Mouse (Mus musculus): Measurements from ENCODE around the gene Mrpl49. TPM values are rescaled to one million over a fixed set of nuclear protein-coding genes. Genes with fewer than 3 reads are reported as not detected.
A peak's percentile ranks its signal among the peaks of the same experiment; 100 is the strongest.

Gene Mrpl49
- polyA plus RNA-seq, 1 experiment from 2014 or later: 60.1 TPM

DNA sequence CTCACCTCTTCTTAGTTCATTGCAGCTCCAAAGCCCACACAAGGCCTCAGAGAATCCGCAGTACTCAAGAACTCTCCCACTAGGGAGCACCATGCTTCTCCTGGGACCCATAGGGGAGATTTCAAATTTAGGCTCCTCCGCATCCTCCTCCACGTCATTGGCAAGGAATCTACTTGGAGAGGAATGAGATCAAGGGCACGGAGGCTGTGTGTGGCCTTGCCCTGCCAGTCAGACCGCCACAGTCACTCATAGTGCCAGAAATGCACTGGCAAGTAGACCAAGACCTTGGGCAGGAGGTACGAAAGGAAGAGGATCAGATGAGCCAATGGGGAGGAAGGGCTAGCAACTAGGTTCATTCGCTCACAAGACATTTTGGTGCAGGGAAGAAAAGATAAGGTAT, 33.7 kb downstream of the Mrpl49 start:
- no peak for ATAC-seq (ENCODE audit: low FRiP score)
- no peak overlapping the region for H3K9ac ChIP-seq (replicated peaks)
- H3K4me2 ChIP-seq: no peak overlapping the region
- H3K9me3 ChIP-seq (replicated peaks): no peaks in the 10 kb centered on the region
- H3K27me3 ChIP-seq (replicated peaks): no peaks in the 10 kb centered on the region
- H3K4me3 ChIP-seq (replicated peaks): no peak overlapping the region
- H3K4me1 ChIP-seq: no peaks in the 10 kb centered on the region
- no peak overlapping the region for H3K27ac ChIP-seq (replicated peaks)
- H3K36me3 ChIP-seq: no peaks in the 10 kb centered on the region
- 90% methylated on average over 7 of the region's 7 CpGs for WGBS

DNA sequence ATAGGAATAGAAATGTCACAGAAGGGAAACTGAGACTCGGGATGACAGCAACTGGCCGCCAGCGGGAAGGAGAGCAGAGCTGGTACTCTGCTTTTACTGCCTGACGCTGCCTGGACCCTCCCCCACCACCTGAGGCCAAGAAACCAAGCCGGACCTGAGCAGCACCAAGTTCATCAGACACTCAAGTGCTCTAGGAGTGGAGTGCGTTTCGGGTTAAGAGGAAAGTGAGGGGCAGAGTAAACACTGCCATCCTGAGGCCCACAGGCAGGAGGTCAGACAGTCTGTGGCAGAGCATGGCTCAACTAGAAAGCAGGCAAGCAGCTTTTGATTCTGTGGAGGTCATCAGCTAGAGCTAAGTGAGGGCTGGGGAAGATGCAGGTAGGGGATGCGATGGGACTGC, 34.5 kb downstream of the Mrpl49 start:
- 0 out of 2 replicates have a peak, but pooled peaks cover 3% of the 10 kb centered on the region for H3K4me1 ChIP-seq
- no peaks in the 10 kb centered on the region for H3K27me3 ChIP-seq (replicated peaks)
- H3K27ac ChIP-seq (replicated peaks): no peak overlapping the region
- no peaks in the 10 kb centered on the region for H3K9me3 ChIP-seq (replicated peaks)
- H3K9ac ChIP-seq (replicated peaks): no peak overlapping the region
- no peak overlapping the region for H3K4me3 ChIP-seq (replicated peaks)
- WGBS: 63% methylated on average over 8 of the region's 8 CpGs
- no peaks in the 10 kb centered on the region for H3K36me3 ChIP-seq
- ATAC-seq (ENCODE audit: low FRiP score): no peak
- no peak overlapping the region for H3K4me2 ChIP-seq

DNA sequence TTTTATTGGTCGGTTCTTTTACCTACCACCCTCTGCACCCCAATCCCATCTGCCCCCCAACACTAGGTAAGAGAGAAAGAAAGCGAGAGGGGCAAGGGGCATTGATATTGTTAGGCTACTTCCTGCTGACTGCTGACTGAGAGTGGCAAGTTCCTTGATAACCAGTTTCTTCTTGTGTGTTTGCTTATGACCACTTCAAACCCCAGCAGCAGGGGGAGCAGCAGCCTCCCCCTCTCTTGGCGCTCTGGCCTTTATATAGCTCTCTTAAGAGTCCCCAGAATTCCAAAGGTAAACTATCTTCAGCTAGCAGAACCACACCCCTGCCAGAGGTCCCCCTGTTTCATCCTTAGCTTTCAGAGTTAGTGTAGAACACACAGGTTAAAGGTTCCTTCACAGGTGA, 37.3 kb downstream of the Mrpl49 start:
- 63% methylated on average over 3 of the region's 3 CpGs for WGBS

DNA sequence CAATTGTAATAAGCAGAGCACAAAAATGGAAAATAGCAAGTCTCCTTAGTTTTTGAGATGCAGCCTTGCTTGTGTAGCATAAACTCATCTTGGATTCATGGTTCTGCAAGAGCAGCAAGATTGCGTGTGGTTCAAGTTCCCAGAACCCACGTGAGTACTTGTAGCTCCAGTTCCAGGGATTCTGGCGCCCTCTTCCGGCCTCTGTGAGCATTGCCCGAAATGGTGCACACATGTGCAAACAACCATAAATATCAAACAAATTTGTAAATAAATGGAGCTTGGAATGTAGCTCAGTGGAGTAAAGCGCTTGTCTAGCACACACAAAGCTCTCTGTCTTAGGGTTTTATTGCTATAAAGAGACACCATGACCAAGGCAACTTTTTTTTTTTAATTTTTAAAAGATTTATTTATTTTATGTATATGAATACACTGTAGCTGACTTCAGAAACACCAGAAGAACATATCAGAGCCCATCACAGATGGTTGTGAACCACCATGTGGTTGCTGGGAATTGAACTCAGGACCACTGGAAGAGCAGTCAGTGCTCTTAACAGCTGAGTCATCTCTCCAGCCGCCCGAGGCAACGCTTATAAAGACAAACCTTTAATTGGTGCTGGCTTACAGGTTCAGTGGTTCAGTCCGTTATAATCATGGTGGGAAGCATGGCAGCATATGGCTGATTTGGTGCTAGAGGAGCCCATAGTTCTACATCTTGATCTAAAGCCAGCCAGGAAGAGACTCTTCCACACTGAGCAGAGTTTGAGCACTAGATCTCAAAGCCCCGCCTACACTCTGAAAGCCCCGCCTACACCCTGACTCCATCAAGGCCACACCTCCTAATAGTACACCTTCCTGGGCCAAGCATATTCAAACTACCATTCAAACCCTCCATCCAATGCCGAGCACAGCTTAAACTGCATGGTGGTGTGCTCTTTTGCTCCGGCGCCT, 39.2 kb downstream of the Mrpl49 start:
- no peak overlapping the region for H3K27ac ChIP-seq (replicated peaks)
- H3K36me3 ChIP-seq: no peaks in the 10 kb centered on the region
- no peak overlapping the region for H3K4me3 ChIP-seq (replicated peaks)
- H3K4me1 ChIP-seq: peaks cover 21% of the 10 kb centered on the region
- H3K27me3 ChIP-seq (replicated peaks): peaks cover 29% of the 10 kb centered on the region
- WGBS: 29% methylated on average over 15 of the region's 15 CpGs
- no peak overlapping the region for H3K4me2 ChIP-seq
- no peak overlapping the region for H3K9ac ChIP-seq (replicated peaks)
- ATAC-seq (ENCODE audit: low FRiP score): no peak
- no peaks in the 10 kb centered on the region for H3K9me3 ChIP-seq (replicated peaks)

More for the DNA sequence above, 37.3 kb downstream of the Mrpl49 start:
- no peak overlapping the region for H3K27ac ChIP-seq (replicated peaks)
- H3K36me3 ChIP-seq: no peaks in the 10 kb centered on the region
- H3K4me1 ChIP-seq: peaks cover 15% of the 10 kb centered on the region
- H3K9me3 ChIP-seq (replicated peaks): no peaks in the 10 kb centered on the region
- H3K4me2 ChIP-seq: no peak overlapping the region
- no peak overlapping the region for H3K4me3 ChIP-seq (replicated peaks)
- H3K27me3 ChIP-seq (replicated peaks): peaks cover 18% of the 10 kb centered on the region
- no peak overlapping the region for H3K9ac ChIP-seq (replicated peaks)
- no peak for ATAC-seq (ENCODE audit: low FRiP score)

DNA sequence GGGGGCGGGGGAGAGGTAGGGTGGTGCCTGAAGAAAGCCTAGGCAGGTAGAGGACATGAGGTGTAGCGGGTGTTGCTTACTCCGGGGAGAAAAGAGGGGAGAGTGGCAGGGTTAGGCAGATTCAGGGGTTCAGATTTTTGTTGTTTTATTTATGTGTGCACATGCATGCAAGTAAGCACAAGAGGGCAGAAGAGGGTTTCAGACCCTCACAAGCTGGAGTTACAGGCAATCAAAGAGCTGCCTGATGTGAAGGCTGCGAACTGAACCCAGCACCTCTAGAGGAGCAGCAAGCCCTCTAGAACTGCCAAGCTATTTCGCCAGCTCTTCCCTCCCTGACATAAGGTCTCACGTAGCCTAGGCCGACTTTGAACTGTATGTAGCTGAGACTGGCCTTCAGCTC, 41.1 kb downstream of the Mrpl49 start:
- no peak overlapping the region for H3K4me3 ChIP-seq (replicated peaks)
- ATAC-seq (ENCODE audit: low FRiP score): no peak
- peaks cover 21% of the 10 kb centered on the region for H3K4me1 ChIP-seq
- H3K27ac ChIP-seq (replicated peaks): no peak overlapping the region
- H3K4me2 ChIP-seq: peak overlapping the region; percentile 84
- H3K9me3 ChIP-seq (replicated peaks): no peaks in the 10 kb centered on the region
- no peaks in the 10 kb centered on the region for H3K36me3 ChIP-seq
- H3K9ac ChIP-seq (replicated peaks): no peak overlapping the region
- peaks cover 29% of the 10 kb centered on the region for H3K27me3 ChIP-seq (replicated peaks)
- 44% methylated on average over 7 of the region's 7 CpGs for WGBS

DNA sequence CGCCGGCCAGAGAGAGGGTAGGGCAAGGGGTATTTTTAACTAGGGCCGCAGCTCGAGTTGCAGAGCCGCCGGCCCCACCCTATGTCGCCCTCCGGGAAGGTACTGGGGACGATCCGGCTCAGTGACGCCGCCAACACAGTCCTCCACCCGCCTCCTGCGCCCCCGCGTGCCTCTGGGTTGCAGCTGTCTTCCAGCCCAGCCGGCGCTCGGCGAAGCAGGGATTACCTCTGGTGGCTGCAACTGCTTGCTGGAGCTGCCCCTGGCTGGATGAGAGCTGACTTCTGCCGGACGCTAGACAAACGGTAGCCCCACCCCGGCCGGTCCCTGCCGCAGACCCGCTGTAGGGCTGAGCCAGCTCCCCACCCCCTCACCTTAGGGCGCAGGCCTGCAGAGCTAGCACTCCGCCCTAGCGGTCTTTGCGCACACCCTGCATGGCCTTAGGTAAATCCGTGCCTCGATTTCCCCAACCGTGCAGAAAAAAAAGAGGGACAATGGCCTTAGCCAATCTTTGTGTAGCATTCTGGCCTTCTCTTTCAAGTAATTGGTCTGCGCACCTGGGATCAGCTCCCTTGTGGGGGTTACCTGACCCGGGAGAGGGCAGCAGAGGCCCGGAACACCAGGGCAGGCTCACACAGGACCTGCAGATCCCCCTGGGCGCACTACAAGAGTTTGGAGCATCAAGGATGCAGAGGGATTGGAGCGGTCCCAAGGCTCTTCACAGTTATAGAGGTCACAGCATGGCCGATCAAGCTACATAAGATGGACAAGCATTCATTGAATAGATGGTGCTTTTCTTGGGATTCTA, 41.9 kb downstream of the Mrpl49 start, which contains the start of gene Capn1:
Gene Capn1, minus strand, starts transcription at position 387 of the 805 bp plus-strand sequence.
- WGBS: 2% methylated on average over 40 of the region's 40 CpGs
- peak within 1 kb of the TSS; percentile 84 for H3K4me2 ChIP-seq
- H3K27ac ChIP-seq (replicated peaks): peak within 1 kb of the TSS; percentile 18; the same call in 1 of the 2 replicates
- peak within 1 kb of the TSS; percentile 60 for H3K9ac ChIP-seq (replicated peaks)
- ATAC-seq (ENCODE audit: low FRiP score): peak; percentile 82; the same call in 1 of the 2 replicates
- peak within 1 kb of the TSS; percentile 49 for H3K4me3 ChIP-seq (replicated peaks)
- no peaks in the 10 kb centered on the region for H3K36me3 ChIP-seq
- no peaks in the 10 kb centered on the region for H3K9me3 ChIP-seq (replicated peaks)
- H3K27me3 ChIP-seq (replicated peaks): peaks cover 29% of the 10 kb centered on the region
- H3K4me1 ChIP-seq: peaks cover 21% of the 10 kb centered on the region

DNA sequence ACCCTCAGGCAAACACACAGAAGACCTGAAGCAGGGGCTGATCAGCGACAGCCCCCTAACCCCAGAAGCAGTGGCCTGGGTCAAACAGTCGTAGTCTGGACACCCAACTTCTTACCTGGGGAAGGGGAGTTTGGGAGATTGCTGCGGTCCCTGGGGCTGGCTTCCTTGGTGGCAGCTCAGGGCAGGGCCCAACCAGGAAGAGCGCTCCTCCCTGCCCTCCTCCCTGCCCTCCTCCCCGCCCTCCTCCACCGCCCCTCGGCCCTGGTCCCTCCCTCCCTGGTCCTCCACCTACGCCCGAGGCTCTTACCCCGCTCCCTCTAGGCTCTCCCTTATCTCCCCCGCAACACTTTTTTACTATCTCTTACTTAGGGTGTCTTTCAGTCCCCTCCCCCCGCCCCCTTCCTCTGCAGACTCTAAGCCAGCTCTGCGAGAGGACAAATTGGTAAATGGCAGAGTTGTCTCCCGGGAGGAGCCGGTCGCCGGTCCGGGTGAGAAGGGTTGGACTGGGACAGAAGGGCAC, 42.5 kb downstream of the Mrpl49 start:
- Histone ChIP-seq H3K9ac (replicated peaks) (peak overlapping the region; percentile 60), H3K36me3 (no peaks in the 10 kb centered on the region), H3K9me3 (replicated peaks) (no peaks in the 10 kb centered on the region), H3K4me2 (peak overlapping the region; percentile 84), H3K27ac (replicated peaks) (peak overlapping the region; percentile 18; the same call in 1 of the 2 replicates), H3K27me3 (replicated peaks) (peaks cover 29% of the 10 kb centered on the region), H3K4me1 (peaks cover 21% of the 10 kb centered on the region), H3K4me3 (replicated peaks) (peak overlapping the region; percentile 49)
- ATAC-seq (ENCODE audit: low FRiP score): peak; percentile 40; the same call in 1 of the 2 replicates
- 2% methylated on average over 16 of the region's 18 CpGs for whole genome bisulfite sequencing

DNA sequence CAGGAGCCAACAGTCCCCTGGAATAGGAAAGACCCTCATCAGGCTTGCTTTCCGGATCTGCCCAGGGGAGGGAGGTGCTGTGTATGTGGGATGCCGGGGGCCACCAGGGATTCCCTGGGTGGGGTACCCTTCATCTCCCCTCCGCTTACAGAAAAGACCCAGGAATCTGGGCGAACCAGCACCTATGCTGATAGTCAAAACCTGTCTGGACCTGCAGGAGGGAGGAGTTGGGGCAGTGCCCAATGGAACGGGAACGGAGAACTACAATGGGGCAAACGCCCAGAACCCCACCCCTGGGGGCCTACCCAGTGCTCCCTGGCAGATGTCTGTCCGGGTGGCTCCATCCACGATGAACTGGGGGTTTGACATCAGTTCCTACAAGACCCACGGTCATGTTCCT, 43.9 kb downstream of the Mrpl49 start:
- Histone ChIP-seq H3K9me3 (replicated peaks) (no peaks in the 10 kb centered on the region), H3K4me1 (peaks cover 20% of the 10 kb centered on the region), H3K4me2 (no peak overlapping the region), H3K36me3 (no peaks in the 10 kb centered on the region), H3K4me3 (replicated peaks) (no peak overlapping the region), H3K27ac (replicated peaks) (no peak overlapping the region), H3K27me3 (replicated peaks) (peaks cover 29% of the 10 kb centered on the region), H3K9ac (replicated peaks) (no peak overlapping the region)
- ATAC-seq (ENCODE audit: low FRiP score): no peak
- WGBS: 91% methylated on average over 10 of the region's 10 CpGs

DNA sequence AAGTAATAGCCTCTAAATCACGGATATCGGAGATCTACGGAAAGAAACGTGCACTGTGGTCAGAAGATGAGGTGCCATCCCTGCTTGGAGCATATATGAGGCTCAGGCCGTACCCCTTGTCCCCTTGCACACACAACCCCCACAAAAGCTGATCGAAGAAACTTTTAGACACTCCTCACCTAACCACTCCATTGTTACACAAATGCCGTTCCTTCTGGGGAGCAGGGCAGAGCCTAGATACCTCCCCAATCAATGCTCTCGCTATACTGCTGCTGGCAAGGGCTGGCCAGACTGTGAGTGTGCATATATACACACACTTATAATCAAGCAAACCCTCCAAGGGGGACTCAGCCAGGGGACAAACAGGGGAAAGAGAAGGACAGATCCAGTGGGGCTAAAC, 48.4 kb downstream of the Mrpl49 start:
- Histone ChIP-seq H3K36me3 (no peaks in the 10 kb centered on the region), H3K9ac (replicated peaks) (no peak overlapping the region), H3K27ac (replicated peaks) (no peak overlapping the region), H3K9me3 (replicated peaks) (no peaks in the 10 kb centered on the region), H3K4me3 (replicated peaks) (no peak overlapping the region), H3K27me3 (replicated peaks) (peaks cover 7% of the 10 kb centered on the region), H3K4me2 (no peak overlapping the region), H3K4me1 (no peaks in the 10 kb centered on the region)
- WGBS: 74% methylated on average over 8 of the region's 8 CpGs
- no peak for ATAC-seq (ENCODE audit: low FRiP score)

DNA sequence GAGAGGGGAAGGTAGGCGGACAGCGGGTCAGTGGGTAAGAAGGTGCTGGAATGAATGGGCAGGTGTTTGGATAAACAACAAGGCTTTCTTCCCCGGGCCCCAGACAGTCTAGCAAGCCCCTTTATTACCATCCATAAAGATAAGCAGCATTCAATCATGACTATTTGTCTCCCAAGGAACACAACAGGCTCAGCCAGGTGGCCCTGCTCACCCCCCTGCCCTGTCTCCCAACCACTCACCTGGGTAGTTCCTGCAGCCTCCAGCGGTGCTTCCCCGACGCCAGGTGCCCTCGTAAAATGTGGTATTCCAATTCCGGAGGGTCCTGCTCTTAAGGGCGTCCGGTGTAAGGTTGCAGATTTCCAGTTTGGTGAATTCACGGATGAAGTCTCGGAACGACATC, 50.6 kb downstream of the Mrpl49 start:
- no peaks in the 10 kb centered on the region for H3K4me1 ChIP-seq
- H3K4me3 ChIP-seq (replicated peaks): no peak overlapping the region
- no peak overlapping the region for H3K4me2 ChIP-seq
- no peak overlapping the region for H3K27ac ChIP-seq (replicated peaks)
- no peaks in the 10 kb centered on the region for H3K27me3 ChIP-seq (replicated peaks)
- WGBS: 77% methylated on average over 13 of the region's 13 CpGs
- H3K9ac ChIP-seq (replicated peaks): no peak overlapping the region
- no peaks in the 10 kb centered on the region for H3K9me3 ChIP-seq (replicated peaks)
- H3K36me3 ChIP-seq: no peaks in the 10 kb centered on the region
- ATAC-seq (ENCODE audit: low FRiP score): no peak

DNA sequence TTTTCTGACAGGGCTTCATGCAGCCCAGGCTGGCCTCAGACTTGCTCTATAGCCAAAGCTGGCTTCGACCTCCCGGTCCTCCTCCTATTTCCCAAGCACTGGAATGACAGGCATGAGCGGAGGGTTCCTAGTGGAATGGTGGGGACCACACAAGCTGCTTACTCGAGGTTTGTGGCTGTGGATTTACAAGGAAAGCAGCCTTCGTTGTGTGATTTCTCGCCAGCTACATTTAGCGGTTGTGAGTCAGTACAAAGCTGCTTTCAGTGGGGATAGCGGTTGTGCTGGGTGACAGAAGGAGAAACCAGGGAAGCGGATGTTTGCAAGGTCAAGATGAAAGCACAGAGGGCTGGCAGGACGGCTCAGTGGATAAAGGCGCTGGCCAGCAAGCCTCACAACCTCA, 52.0 kb downstream of the Mrpl49 start:
- no peaks in the 10 kb centered on the region for H3K9me3 ChIP-seq (replicated peaks)
- no peak for ATAC-seq (ENCODE audit: low FRiP score)
- no peaks in the 10 kb centered on the region for H3K36me3 ChIP-seq
- H3K9ac ChIP-seq (replicated peaks): no peak overlapping the region
- H3K27ac ChIP-seq (replicated peaks): no peak overlapping the region
- H3K27me3 ChIP-seq (replicated peaks): no peaks in the 10 kb centered on the region
- no peak overlapping the region for H3K4me2 ChIP-seq
- WGBS: 64% methylated on average over 11 of the region's 11 CpGs
- no peak overlapping the region for H3K4me3 ChIP-seq (replicated peaks)
- H3K4me1 ChIP-seq: no peaks in the 10 kb centered on the region

All from neural tube, embryonic 15.5 days (tissue).